Mouse (Mus musculus) erythroblast, embryonic 14.5 days (primary cell): ENCODE results near the gene Gm6676.
"Not testable (repeated sequence)": the region's sequence is repeated elsewhere in the genome, so short reads cannot be mapped to it uniquely, and the experiment has no call there.

Experiments used
- GATA1 ChIP-seq: IDR thresholded peaks from 2 replicates; pipeline ENCODE4 v1.6.1; 2012; ENCODE audit warnings: low read length, inconsistent platforms, mixed read lengths
- TAL1 ChIP-seq: IDR thresholded peaks from 3 replicates; pipeline ENCODE4 v1.6.1; 2012; ENCODE audit warnings: low read length, inconsistent platforms, mixed read lengths

DNA sequence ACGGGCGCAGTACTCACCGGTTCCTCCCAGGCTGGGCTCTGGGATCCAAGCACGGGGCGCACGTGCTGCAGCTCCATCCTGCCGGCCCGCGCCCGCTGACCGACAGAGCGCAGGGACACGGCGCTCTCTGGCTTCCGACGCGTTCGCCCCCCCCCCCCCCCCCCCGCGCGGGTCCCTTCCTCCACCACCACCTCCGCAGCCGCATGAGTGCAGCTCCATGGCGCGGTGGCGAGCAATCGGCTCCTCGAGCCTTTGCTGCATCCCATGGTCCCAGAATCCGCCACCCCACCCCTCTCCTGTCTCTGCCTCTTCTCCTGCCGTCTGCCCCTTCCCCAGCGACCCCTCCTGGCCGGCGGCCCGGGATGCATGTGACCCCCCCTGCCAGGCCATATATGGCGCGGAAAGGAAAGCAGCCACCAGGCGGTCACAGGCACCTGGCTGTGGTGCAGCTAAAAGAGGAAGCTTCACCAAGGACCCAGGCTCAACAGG lies 49.3 kb upstream of the Gm6676 start, which contains the start of gene Gm3512:
- TF ChIP-seq TAL1, GATA1: not testable (repeated sequence)
